Mouse (Mus musculus) T-cell, adult 2 months (primary cell): ENCODE measurements at regions not wholly inside any gene's neighbourhood (a gene's known extent, or its start where the extent isn't known, plus 50 kb on each side); places are given as distances from the start of the nearest gene placed in this dataset.
"Not testable (repeated sequence)": the region's sequence is repeated elsewhere in the genome, so short reads cannot be mapped to it uniquely, and the experiment has no call there.

Experiments used
- DNase-seq: peaks from one replicate; pipeline ENCODE4 v3.0.0; 2022; ENCODE audit warnings: low spot score

DNA sequence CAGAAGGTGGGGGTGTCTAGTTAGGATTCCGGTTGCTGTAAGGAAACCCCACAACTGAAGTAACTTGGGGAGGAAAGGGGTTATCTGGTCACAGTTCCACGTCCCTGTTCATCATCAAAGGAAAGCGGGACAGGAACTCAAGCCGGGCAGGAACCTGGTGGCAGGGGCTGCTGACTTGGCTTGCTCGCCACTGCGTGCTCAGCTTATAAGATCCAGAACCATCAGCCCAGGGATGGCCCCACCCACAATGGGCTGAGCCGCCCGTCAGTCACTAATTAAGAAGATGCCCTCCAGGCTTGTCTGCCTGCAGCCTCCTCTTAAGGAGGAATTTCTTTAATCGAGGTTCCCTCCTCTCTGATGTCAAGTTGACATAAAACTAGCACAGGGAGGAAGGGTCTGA, 275.1 kb upstream of the Jarid2 start:
- DNase-seq: no peak

GRCm38 (mm10) chr13:44455193-44455592, 274.1 kb upstream of the Jarid2 start:
- no peak for DNase-seq

DNA sequence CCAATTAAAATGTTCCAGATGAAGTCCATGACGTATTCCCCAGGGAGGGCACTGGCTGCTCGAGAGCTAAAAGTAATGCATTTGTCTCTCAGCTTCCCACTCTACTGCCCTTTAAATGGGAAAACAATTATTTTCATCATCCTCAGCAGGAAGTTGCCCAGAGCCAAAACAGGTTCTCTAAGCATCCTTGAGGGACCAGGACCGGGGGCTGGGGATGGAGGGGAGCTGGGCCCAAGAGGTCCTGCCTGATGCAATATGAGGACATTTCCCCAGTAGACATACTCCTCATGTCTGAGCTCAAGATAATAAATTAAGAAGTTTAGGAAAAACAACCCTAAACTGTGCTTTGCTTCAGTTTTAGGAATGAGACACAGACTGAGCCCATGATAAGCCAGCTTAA, 270.5 kb upstream of the Jarid2 start:
- DNase-seq: no peak

GRCm38 (mm10) chr13:44459148-44459547, 270.1 kb upstream of the Jarid2 start:
- no peak for DNase-seq

GRCm38 (mm10) chr13:44463675-44464074, 265.6 kb upstream of the Jarid2 start:
- DNase-seq: no peak

- DNase-seq: no peak
Measured at GRCm38 (mm10) chr13:44465567-44465966, 263.7 kb upstream of the Jarid2 start.

DNA sequence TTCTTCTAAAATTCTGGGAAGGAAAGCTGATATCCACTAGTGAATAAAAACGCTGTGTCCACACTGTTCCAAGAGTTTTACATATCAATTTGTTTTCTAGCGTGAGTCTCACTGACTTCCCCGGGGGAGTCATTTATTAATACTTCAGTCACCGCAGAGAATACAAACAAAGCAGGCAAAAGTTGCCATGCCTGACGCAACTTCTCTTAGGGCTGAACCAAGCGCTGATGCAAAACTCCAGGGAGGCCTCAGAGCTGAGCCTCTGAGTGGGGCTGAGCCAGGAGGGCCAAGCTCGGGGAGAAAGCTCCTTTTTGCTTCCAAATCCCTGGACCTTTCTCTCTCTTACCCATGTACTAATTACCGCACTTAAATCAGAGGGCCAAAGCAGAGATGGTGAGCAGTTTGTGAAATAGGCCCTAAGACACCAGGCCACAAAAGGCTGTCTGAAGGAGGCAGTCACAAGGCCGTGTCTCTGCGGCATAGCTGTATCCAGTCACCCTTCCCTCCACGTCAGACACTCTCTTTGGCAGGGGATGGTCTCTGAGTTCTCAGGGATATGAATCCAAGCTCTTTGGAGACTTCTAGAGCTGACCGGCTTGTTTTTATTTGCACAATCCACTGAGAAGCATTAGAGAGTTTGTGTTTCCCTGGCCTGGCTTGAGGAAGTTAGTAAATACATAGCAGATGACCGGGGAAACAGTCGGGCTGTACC, 260.2 kb upstream of the Jarid2 start:
- DNase-seq: no peak

GRCm38 (mm10) chr13:44469675-44470074, 259.6 kb upstream of the Jarid2 start:
- DNase-seq: no peak

DNA sequence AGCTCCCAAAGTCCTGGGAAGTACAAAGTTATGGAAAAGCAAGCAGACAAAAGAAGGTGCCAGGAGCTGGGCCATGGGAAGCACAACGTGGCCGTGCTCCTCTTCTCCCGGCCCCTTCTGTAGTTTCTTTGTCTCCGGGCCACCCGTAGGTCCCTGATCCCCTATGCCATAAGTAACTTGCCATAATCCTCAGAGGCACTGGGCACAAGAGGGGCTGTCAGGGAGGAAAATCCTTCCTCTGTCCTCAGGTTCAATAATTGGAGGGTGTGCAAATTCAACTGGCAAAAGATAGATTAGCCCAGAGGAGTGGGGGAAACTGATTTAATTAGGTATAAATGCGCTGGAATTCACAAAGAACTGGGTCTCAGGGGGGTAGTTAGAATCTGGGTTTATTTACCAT, 256.1 kb upstream of the Jarid2 start:
- no peak for DNase-seq

DNA sequence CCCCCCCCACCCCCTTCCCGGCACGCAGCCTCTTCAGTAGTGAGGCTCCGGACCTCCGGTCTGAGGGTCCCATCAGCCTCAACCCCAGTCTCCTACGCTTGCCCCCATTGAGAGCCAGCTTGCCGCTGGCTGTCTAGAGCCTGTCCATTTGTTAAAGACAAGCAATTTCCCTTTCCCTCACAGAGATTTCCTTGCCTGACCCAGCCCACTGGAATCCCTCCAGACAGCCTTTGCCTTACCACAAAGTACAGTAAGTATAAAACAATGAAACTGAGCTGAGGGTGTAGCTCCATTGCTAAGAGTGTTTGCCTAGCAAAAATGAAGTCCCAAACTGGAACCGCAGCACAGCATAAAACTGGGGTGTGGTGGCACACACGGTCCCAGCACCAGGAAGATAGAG, 252.4 kb upstream of the Jarid2 start:
- no peak for DNase-seq

DNA sequence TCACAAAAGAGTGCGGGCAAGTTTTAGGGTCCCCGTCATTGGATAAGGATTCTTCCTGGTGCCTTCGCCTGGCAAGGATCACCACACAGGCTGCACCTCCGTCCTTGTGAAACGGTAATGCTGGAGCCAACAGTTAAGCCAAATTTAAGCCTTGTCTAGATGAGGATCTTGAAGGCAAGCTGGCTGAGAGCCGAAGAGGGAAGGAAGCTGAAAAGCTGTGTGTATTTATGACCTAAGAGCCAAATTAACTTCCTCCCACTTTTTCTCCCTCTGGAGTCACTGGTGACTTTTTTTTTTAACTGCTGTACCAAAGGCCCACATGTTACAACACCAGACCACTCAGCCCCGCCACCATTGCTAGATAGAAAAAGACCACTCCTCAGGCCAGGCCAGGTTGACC, 249.1 kb upstream of the Jarid2 start:
- no peak for DNase-seq

GRCm38 (mm10) chr13:44482661-44483060, 246.6 kb upstream of the Jarid2 start:
- no peak for DNase-seq

DNA sequence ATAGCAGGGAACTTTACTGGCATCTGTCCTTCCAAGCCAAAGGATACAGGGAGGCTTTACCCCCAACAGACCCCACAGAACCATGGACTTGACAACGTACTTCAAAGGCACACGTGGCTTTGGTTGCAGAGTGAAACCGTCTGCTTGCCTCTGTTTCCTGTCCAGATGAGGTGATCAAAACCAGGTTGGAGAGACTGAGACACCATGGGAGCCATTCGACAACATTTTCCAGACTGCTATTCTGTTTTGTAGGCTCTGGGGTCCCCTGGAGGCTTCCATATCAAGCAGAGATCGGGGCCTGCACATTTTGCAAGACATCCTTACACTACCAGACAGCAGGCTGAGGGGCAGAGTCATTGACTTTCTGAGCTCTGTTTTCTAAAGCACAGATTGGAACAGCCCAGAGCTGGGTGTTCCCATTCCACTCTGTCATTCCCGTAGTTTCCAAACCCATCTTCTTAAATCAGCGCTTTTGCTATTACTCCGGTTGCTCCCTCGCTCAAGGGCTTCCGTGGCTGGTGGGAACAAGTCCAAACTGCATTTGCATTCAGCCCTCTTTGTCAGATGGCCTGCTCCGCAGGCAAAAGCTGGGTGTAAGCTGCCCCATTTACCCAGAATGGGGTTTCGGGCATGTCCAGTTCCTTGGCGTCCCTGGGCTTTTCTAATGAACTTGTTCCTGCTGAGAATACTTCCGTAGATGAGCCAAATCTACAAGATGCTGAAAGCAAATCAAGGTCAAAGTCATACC, 244.5 kb upstream of the Jarid2 start:
- DNase-seq: no peak

GRCm38 (mm10) chr13:44490935-44491465, 238.3 kb upstream of the Jarid2 start:
- no peak for DNase-seq

DNA sequence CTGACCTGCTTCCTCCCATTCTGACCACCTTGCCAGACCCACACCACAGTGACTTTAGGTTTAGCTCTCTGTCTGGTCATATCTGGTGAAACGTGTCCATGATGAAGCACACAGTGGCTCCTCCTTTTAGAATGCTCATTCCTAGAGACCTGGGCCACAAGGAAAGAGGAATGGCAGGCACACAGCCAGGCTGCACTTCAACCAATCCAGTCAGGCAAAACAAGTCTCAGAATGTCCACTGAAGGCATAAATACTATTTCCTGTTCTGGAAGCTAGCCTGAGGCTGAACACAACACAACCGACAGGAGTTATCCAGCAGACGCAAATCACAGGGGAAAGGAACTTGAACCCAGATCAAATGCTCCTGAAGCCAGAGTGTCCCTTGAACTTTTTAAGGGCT, 235.4 kb upstream of the Jarid2 start:
- no peak for DNase-seq

DNA sequence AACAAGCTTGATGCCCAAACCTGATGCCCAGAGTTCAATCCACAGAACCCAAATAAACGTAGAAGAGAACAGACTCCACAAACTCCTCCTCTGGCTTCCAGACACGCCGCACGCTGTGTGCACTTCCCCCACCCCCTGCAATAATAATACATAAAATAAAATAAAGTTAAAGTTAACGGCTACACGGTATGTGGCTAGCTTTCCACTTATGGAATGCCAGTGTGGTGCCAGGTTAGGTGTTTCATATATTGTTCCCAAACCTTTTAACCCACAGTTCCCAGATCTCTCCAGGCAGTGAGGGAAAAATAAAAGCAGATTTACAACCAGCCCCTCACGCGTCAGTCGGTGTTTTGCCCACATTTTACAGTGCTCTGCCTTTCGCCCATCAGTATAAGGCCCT, 233.8 kb upstream of the Jarid2 start:
- DNase-seq: no peak

DNA sequence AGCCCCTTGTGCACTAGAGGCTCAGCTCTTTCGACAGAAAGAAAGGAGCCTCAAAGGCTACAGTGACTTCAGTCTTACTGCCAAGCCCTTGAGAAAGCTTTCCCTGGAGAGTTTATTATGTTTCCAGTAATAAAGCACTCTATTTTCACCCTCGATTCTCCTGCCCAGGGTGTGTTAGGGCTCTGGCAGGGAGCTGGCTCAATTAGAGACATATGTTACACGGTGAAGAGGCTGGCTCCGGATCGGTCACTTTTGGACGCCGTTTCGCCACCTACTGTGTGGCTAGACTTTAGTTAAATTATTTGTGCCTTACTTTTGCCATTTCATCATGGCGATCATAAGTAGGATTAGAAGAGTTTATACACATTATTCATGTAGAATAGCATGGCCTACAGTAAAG, 232.7 kb upstream of the Jarid2 start:
- no peak for DNase-seq

DNA sequence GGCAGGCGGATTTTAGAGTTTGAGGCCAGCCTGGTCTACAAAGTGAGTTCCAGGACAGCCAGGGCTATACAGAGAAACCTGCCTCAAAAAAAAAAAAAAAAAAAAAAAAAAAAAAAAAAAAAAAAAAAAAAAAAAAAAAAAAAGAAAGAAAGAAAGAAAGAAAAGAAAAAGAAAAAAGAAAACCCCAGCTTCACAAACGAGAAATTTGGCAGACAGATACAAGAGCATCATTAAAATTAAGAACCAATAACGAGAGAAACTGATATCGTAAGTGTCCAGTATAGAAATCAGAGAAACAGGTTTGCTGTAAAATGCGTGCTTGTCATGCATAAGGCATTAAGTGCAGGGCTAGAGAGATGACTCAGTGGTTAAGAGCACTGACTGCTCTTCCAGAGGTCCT, 228.4 kb upstream of the Jarid2 start:
- not testable (repeated sequence) for DNase-seq

DNA sequence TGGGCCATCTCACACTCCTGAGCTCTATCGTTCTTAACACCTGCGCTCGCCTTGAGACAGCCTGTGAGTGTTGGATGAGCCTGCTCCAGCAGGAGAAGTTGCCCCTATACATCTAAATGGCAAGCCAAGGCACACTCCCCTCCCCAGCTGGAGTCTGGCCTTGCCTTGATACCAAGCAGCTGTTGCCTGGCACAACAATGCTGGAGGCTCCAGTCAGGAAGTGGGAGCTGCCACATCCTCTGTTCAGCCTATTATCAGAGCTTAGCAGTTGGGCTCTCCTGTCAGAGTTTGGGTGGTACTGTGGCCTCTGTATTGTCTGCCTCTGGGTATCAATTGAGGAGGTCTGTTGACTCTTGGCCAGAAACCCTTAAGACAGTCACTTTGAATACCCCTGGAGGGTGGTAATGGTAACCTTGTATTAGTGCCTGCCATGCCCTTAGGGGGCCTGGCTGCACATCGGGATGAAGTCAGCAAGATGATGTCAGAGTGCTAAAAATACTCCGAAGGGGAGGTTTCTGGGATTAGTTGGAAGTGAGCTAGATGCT, 227.4 kb upstream of the Jarid2 start:
- peak; percentile 13 for DNase-seq

- DNase-seq: no peak
Measured at GRCm38 (mm10) chr13:44502612-44503256, 226.5 kb upstream of the Jarid2 start.

DNA sequence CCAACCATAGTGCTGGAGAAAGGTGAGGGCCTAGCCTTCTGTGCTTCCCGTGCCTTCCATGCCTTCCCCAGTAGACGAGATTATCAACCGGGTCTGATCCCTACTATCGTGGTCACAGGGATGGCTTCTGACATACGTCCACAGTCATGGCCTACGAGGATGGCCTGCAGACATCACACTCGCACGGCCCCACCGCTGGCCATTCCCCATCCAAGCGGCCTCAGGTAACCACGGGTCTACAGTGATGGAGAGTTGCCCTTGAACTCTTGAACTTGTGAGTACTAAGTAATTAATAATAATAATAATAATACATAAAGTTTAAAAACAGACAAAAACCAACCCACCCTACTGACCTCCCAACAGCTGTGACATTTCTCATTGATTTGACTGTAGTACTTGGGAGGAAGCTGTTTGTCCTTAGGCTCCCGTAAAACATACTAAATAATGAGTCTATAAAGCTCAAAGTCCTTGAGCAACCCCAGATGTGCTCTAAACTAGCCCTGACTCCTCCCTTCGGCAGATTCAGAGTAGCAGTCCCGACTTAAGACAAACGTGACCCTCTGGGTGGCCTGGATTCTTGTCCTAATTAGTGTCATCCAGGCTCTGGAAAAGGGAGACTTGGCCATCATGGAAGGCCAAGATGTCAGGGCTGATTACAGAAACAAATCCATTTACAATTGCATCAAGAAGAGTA, 225.9 kb upstream of the Jarid2 start:
- no peak for DNase-seq

- DNase-seq: no peak
Measured at GRCm38 (mm10) chr13:44504455-44504854, 224.8 kb upstream of the Jarid2 start.
